Mouse (Mus musculus) lung, adult 2 months (tissue): Measurements from ENCODE around the gene Sec14l4.

Experiments
- CTCF ChIP-seq: fragments of 200-500 bp; IDR thresholded peaks from 2 replicates; pipeline ENCODE4 v1.5.1; 2011; ENCODE audit warnings: mild to moderate bottlenecking, low read length, control low read depth; ENCODE audit not compliant: insufficient read depth
- POLR2A ChIP-seq: fragments of 200-500 bp; IDR thresholded peaks from 2 replicates; pipeline ENCODE4 v1.6.1; 2011; ENCODE audit warnings: low read depth, mild to moderate bottlenecking, control low read depth, low read length, borderline replicate concordance; ENCODE audit errors: extremely low read depth

DNA sequence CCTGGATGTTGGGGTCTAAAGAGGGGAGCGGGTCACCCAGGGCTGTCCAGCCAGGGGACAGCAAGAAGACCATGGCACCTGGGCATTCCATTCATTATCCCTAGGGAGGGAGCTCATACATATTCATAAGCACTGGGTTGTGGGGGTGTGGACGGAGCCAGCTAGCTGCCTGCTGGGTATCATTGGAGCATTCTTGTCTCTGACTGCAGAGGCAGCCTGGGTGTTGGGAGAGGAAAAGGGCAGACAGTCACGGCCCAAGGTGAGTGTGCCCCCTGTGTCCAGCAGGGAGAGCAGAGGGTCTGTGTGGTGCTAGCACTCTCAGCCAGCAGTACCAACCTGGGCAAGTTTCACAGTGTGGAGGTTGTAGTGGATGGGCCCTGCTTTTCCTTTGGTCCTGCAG lies 41.5 kb upstream of the Sec14l4 start:
- TF ChIP-seq CTCF, result no peak
- TF ChIP-seq POLR2A, result no peak
